Mouse (Mus musculus) macrophage (primary cell): ENCODE results near the gene Mtus2. TPM values are rescaled to one million over a fixed set of nuclear protein-coding genes. Genes with fewer than 3 reads are reported as not detected.

Experiments
- H3K27ac ChIP-seq: fragments of 350-480 bp; formaldehyde crosslinking; 2 replicates; pipeline ENCODE4 v1.9.0; 2021
- H3K36me3 ChIP-seq: fragments of 350-480 bp; formaldehyde crosslinking; 2 replicates; pipeline ENCODE4 v1.9.0; 2021; ENCODE audit errors: inconsistent target
- H3K4me3 ChIP-seq: fragments of 350-480 bp; formaldehyde crosslinking; 2 replicates; pipeline ENCODE4 v1.9.0; 2021; ENCODE audit errors: inconsistent target
- H3K79me2 ChIP-seq: fragments of 350-480 bp; formaldehyde crosslinking; 2 replicates; pipeline ENCODE4 v1.9.0; 2021; ENCODE audit errors: inconsistent target
- WGBS: methylation state at CpG from one replicate; pipeline ENCODE4 v1.1.7; 2026; ENCODE audit warnings: inconsistent platforms; ENCODE audit not compliant: missing documents; 5-methylcytosine and 5-hydroxymethylcytosine counted together
- polyA plus RNA-seq: library from polyadenylated mRNA; stranded (reverse); fragments of 250-400 nt; gene quantifications from 3 replicates; pipeline ENCODE4 v1.2.4, GENCODE M21; 2018; ENCODE audit warnings: inconsistent platforms

Gene Mtus2
- polyA plus RNA-seq, 1 experiment from 2014 or later = 2.6 TPM

DNA sequence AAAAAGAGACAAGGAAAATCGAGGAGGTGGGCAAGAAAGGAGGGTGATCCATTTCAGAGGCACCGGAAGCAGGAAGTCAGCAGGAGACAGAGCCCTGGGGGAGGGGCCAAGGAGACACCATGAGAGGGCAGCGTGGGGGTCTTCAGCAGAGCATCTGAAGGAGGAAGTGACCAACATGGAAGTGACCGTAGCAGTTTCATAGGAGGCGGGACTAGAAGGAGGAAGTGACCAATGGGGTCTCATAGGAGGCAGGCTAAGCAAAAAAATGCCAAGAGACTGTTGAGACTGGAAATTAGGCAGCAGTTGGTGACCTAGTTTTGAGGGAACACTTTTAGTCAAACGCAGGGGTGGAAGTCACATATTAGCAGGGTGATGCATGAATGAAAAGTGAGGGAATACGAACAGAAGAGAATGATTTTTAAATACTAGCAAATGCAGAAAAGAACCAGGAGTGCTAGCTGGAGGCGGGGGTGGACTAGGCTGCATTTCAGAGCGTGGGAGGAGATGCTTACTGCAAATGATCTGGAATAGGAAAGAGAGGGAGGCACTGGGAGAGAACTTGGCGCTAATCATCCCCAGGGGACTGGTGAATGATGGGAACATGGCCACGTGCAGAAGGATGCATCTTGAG is 133.2 kb downstream of the Mtus2 start:
- WGBS = 82% methylated on average over 11 of the region's 11 CpGs
- no peaks in the 10 kb centered on the region for H3K79me2 ChIP-seq
- H3K27ac ChIP-seq = no peak overlapping the region
- no peaks in the 10 kb centered on the region for H3K36me3 ChIP-seq
- no peak overlapping the region for H3K4me3 ChIP-seq

- no peak overlapping the region for H3K4me3 ChIP-seq
- 65% methylated on average over 10 of the region's 10 CpGs for WGBS
- H3K36me3 ChIP-seq = no peaks in the 10 kb centered on the region
- no peak overlapping the region for H3K27ac ChIP-seq
- H3K79me2 ChIP-seq = no peaks in the 10 kb centered on the region
Observed at GRCm38 (mm10) chr5:148094640-148095039, 137.5 kb downstream of the Mtus2 start.

- H3K27ac ChIP-seq = no peak overlapping the region
- WGBS = 89% methylated on average over 9 of the region's 9 CpGs
- no peaks in the 10 kb centered on the region for H3K79me2 ChIP-seq
- H3K4me3 ChIP-seq = no peak overlapping the region
- H3K36me3 ChIP-seq = no peaks in the 10 kb centered on the region
Observed at GRCm38 (mm10) chr5:148099356-148099755, 142.2 kb downstream of the Mtus2 start.

- H3K27ac ChIP-seq = no peak overlapping the region
- no peaks in the 10 kb centered on the region for H3K36me3 ChIP-seq
- no peak overlapping the region for H3K4me3 ChIP-seq
- H3K79me2 ChIP-seq = no peaks in the 10 kb centered on the region
- 84% methylated on average over 6 of the region's 6 CpGs for WGBS
Observed at GRCm38 (mm10) chr5:148107324-148107723, 150.2 kb downstream of the Mtus2 start.

GRCm38 (mm10) chr5:148107890-148108289 is 150.8 kb downstream of the Mtus2 start:
- no peak overlapping the region for H3K4me3 ChIP-seq
- no peaks in the 10 kb centered on the region for H3K36me3 ChIP-seq
- no peak overlapping the region for H3K27ac ChIP-seq
- WGBS = 97% methylated on average over 6 of the region's 7 CpGs
- no peaks in the 10 kb centered on the region for H3K79me2 ChIP-seq

DNA sequence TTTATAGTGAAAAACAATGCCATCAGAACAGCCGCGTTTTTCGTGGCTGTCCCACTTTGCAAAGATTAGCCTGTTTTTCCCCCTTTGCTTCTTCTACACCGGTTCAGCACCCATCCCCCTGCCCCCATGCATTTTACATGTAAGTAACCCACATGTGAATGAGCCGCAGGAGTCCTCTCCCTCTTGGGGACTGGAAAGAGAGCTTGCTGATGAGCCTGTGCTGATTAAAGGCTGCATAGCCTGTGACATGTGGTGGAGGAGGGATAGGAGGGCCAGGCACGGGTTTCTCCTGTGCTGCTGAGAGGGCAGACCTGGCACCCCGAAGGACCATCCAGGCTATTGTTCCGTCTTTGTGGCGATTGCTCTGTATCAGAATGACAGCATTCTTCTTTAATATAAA is 151.2 kb downstream of the Mtus2 start:
- Histone ChIP-seq H3K79me2 (no peaks in the 10 kb centered on the region), H3K27ac (no peak overlapping the region), H3K36me3 (no peaks in the 10 kb centered on the region), H3K4me3 (no peak overlapping the region)
- WGBS = 64% methylated on average over 9 of the region's 9 CpGs

DNA sequence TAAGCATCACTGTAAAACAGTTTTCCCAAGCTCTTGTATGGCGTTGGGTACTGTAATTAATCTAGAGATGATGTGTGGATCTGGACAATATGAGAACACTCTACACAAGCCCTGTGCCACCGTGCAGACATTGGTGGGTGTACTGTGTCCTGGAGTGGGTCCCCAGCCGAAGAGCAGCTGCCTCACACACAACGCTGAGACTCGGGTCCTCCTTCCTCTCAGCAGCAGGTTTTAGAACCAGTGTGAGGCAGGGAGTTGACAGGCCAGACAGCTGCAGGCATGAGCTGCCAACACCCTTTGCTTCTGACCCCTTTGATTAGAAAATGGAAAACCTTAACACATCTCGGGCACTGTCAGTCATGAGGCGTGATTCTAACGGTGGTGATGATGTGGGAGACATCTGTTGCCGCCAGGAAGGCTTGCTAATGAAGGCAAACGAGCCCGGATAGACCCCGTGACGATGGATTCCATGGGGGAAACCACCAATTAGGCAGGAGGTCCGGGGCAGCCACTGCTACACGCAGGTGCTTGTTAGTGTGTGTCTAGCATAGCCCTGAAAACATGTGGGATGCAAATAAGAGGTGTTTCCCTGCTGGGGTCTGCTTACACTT is 158.2 kb downstream of the Mtus2 start:
- H3K36me3 ChIP-seq = no peaks in the 10 kb centered on the region
- no peaks in the 10 kb centered on the region for H3K79me2 ChIP-seq
- no peak overlapping the region for H3K27ac ChIP-seq
- H3K4me3 ChIP-seq = no peak overlapping the region
- 67% methylated on average over 15 of the region's 15 CpGs for WGBS

DNA sequence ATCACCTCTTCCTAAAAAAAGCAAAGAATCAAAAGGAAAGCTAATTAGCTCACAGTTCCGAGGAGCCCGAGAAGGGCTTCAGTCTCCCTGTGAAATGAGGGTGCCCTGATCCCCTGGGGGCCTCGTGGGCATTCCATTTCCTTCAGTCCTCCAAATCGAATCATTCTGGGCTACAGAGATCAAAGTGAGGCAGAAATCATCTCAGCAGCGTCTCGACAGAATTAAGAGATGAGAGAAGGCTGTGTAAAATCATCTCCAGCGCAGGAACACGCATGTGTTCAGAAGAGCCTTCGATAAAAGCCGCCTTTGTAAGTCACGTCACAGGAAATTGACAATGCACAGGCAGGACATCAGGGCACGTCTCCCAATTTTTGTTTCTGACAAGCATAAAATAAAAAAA is 167.2 kb downstream of the Mtus2 start:
- H3K36me3 ChIP-seq = no peaks in the 10 kb centered on the region
- H3K79me2 ChIP-seq = no peaks in the 10 kb centered on the region
- H3K4me3 ChIP-seq = no peak overlapping the region
- H3K27ac ChIP-seq = no peak overlapping the region
- 84% methylated on average over 12 of the region's 12 CpGs for WGBS

DNA sequence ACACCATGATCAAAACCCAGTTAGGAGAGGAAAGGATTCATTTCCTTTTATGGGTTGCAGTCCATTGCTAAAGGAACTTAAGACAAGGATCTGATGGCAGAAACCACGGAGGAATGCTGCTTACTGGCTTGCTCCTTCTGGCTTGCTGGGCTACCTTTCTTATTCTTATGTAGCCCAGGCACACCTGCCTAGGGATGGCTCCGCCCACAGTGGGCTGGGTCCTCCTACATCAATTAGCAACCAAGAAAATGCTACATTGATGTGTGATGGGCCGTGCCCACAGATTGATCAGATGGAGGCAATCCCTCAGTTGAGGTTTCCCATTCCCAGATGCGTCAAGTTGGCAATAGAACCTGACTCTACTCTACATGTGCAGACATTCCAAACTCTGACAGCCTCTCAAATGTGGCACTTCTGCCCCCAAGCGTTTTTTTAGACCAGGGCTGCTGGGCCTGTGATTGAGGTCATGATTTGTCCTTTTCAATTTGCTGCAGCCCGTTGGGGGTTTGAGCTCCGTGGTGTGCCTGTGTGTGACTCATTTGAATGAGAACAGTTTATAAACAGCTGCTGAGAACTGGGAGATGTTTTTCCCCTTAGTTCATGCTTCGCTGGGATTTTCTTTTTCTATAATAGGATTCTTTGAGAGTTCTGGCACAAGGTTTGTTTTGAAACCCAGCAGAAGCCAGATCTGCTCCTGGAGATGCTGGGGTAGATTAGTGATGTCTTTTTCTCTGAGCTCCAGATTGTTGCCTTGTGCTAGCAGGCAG is 173.8 kb downstream of the Mtus2 start:
- H3K4me3 ChIP-seq = no peak overlapping the region
- 72% methylated on average over 8 of the region's 8 CpGs for WGBS
- no peaks in the 10 kb centered on the region for H3K79me2 ChIP-seq
- no peaks in the 10 kb centered on the region for H3K36me3 ChIP-seq
- no peak overlapping the region for H3K27ac ChIP-seq

GRCm38 (mm10) chr5:148131458-148132131 is 174.5 kb downstream of the Mtus2 start:
- WGBS = 68% methylated on average over 10 of the region's 10 CpGs

DNA sequence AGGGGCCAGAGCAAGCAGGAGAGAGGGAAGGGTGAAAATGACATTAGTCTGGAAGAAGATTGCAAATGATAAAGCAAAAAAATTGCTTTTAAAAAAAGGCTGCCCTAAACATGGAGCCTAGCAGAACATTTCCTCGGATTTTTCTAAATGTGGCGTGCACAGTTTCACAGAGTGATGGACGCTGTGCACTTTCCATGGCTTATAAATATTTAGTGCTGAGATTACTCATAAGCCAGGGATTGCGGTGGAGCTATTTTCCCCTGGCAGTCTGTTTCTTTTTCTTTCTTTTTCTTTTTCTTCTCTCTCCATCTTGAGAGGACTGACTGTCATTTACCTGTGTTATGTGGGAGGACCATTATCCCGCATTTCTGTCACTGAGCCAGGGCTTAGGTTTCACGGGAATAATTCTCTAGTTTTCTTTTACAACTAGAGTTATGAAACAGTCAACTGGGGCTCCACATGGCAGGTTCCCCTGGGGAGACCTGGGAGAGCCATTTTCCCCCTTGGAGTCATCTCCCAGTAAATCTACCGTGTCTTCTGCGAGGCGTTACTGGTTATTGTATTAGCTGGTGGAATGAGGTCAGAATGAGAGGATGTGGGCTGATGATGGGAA is 176.4 kb downstream of the Mtus2 start:
- Histone ChIP-seq H3K4me3 (no peak overlapping the region), H3K79me2 (no peaks in the 10 kb centered on the region)
- 88% methylated on average over 9 of the region's 9 CpGs for WGBS

More at GRCm38 (mm10) chr5:148131458-148132131, 174.5 kb downstream of the Mtus2 start:
- no peak overlapping the region for H3K27ac ChIP-seq
- H3K36me3 ChIP-seq = no peaks in the 10 kb centered on the region
- no peak overlapping the region for H3K4me3 ChIP-seq
- H3K79me2 ChIP-seq = no peaks in the 10 kb centered on the region

DNA sequence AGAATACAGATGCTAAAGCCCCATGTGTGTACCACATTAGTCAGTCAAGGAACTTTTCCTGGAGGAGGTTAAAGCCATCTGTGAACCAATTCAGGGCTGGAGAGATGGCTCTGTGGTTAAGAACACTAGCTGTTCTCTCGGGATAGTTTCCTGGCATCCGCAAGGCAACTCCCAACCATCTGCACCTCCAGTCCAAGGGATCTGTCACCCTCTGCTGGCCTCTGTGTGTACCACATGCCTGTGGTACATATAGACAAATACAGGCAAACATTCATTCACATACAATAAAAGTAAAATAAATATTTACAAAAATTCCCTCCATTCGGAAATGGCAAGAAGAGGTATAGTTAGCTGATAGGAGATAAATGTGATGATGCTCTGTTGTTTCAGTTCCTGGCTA is 184.5 kb downstream of the Mtus2 start:
- H3K79me2 ChIP-seq = no peaks in the 10 kb centered on the region
- H3K27ac ChIP-seq = no peak overlapping the region
- H3K36me3 ChIP-seq = no peaks in the 10 kb centered on the region
- 89% methylated on average over 3 of the region's 3 CpGs for WGBS
- H3K4me3 ChIP-seq = no peak overlapping the region

More for the DNA sequence above, 176.4 kb downstream of the Mtus2 start:
- no peak overlapping the region for H3K27ac ChIP-seq
- H3K36me3 ChIP-seq = no peaks in the 10 kb centered on the region

GRCm38 (mm10) chr5:148146200-148146823 is 189.2 kb downstream of the Mtus2 start:
- Histone ChIP-seq H3K36me3 (no peaks in the 10 kb centered on the region), H3K79me2 (no peaks in the 10 kb centered on the region), H3K4me3 (no peak overlapping the region), H3K27ac (no peak overlapping the region)
- 80% methylated on average over 12 of the region's 12 CpGs for WGBS
